Mouse (Mus musculus): ENCODE data around the gene Arsj. TPM values are rescaled to one million over a fixed set of nuclear protein-coding genes. Genes with fewer than 3 reads are reported as not detected.

The Arsj gene
- total RNA-seq (2022) = under 1 TPM; 0.27 to 0.49 (median 0.34) TPM

DNA sequence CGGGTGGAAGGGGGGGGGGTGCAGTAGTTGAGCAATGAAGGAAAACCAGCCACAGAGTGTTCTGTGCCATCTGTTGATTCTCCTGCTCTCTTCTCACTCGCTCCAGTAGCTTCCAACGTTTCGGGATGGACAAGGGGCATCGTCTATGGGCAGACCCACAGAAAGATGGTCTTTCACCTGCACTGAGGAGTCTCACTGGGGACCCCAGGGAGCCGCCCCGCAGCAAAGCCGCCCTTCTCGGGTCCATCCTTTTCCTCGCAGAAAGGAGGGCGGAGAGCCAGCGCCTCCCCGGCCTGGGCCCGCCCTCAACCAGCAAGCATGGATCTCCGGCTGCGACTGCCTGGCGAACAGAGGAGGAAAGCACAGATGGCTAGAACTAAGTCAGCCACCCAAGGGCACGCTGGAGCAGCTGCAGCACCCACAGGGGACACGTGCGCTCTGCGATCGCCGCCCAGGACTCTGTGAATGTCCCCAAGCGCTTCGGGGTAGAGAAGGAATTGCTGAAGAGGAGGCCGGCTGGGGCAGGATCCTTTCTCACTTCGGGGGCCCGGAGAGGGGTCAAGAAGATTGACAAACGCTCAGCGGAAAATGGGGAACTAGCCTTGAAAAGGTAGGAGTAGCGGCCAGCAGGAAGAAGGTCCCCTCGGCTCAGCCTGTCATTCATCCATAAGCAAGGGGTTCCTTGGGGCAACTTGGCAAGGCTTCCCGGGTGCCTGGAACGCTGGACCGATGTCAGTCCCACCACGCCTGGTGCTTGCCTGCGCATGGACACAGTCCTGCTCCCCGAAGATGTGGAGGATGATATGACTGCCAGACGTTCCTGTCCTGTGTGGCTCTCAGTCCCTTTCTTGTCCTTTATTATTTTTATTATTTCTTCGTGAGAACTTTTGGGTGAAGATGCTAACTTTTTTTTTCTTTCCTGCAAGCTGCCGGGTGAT, at the start of gene Arsj:
Arsj (plus strand) TSS at position 117 of the 938 bp plus-strand sequence.
- peak; percentile 45 for DNase-seq (ENCODE audit: low spot score)

- DNase-seq (ENCODE audit: low spot score) = no peak
Measured at GRCm38 (mm10) chr3:126324872-126325498, 38.5 kb upstream of the Arsj start.

- DNase-seq (ENCODE audit: low spot score) = peak; percentile 34
Measured at GRCm38 (mm10) chr3:126325891-126326627, 37.4 kb upstream of the Arsj start.

GRCm38 (mm10) chr3:126326628-126327325, 36.7 kb upstream of the Arsj start:
- no peak for DNase-seq (ENCODE audit: low spot score)

GRCm38 (mm10) chr3:126335329-126335728, 28.2 kb upstream of the Arsj start:
- DNase-seq (ENCODE audit: low spot score) = no peak

- DNase-seq (ENCODE audit: low spot score) = no peak
Measured at GRCm38 (mm10) chr3:126344745-126345144, 18.7 kb upstream of the Arsj start.

DNA sequence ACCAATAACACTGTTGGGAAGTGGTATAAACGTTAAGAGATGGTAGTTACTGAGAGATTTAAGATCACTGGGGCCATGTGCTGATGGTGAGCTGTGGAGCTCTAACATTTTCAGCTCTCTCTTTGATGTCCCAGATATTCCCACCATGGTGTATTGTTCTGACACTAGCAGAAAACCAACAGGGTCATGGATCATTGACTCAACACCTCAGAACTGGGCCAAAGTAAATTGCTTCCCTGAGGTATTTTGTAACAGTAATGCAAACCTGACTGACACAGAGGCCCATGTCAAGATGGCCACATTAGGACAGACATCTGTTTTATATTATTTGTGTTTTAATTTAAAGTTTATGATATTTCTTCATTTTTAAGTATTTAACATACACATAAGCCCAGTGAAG, 3.7 kb upstream of the Arsj start:
- DNase-seq (ENCODE audit: low spot score) = no peak

GRCm38 (mm10) chr3:126362392-126362791, 1.1 kb upstream of the Arsj start:
- DNase-seq (ENCODE audit: low spot score) = no peak

DNA sequence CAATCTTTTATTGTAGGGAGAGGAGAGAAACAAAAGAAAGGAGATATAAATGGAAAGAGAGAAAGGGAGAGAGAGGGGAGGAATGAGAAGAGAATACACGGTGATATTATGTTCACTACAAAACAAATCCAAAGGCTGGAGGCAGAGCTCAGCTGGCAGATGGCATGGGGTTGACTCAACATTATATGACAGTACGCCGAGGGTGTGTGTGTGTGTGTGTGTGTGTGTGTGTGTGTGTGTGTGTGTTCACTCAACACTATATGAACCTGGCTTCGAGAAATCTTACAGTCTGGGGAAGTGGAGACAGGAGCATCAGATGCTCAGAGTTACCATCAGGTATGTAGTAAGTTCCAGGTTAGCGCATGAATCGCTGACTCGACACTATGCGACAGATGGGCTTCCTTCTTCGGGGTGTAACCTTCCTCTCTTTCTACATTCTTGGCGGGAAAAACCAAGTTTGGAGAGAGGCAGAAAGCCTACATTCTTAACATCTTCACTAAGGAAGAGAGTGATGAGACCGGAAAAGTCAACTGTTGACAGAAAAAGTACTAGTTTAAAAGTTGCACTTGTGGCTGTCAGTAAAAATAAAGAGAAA, 456 bp upstream of the Arsj start:
- DNase-seq (ENCODE audit: low spot score) = no peak

DNA sequence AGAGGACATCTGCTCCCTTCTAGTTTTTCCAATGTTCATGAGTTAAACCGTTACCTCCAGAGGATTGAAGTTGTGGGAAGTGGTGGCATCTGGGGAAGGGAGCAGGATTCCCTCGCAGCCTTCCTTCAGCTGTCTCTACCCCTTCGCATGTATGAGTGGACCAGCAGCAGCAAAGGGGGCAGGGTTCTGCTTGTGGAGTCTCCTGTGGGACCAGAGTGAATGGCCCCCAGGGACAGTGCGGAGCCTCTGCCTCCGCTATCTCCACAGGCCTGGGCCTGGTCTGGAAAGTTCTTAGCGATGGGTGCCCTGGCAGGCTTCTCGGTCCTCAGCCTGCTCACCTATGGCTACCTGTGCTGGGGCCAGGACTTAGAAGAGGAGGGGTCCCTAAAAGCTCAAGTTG, 1.1 kb downstream of the Arsj start:
- DNase-seq (ENCODE audit: low spot score) = no peak

DNA sequence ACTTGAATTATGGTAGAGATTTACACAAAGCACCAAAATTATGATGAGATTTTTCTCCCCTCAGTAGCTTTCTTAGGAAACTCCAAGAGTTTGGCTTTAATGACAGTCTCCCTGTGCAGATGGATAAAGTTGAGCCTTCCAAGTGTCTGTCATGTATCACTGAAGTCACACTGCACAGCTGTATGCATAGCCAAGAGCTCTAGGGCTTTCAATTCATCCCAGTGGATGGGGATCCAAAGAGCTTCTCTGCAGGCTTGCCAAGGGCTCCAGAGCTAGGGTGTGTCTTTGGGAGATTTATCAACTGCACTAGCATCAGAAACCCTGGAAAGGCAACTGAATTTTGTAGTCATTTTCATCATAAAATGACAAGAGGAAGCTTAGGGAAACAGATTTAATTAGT, 7.1 kb downstream of the Arsj start:
- DNase-seq (ENCODE audit: low spot score) = peak; percentile 43

DNA sequence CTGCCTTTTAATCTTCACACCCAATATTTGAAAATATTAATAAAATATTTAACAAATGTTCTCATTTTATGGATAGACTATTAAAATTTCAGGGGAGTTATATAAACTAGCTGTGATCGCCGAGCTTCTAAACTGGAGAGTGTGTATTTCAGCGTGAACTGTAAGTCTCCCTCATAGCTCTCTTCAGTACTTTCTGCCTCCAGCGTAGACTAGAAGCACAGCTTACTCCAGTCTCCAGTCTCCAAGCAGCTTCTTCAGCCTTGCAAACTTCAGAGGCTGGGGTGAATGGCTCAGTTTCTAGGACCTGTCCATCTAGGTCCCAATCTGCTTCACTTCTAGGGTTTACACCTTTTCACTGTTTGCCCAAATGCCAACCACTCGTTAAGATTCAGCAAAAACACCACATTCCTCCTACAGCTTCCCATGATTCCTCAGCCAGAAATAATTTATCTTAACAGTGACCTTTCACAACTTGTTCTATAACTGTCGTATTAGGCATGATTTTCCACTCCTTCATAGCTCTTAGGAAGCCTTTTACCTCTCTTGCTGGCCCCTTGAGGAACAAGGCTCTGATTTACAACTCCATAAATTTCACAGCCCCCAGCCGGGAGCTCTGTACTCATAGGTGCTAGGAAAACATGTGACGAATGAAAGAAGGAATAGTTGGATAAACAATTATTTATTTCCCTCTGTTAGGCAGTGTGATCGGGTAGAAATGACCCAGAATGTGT, 9.5 kb downstream of the Arsj start:
- DNase-seq (ENCODE audit: low spot score) = no peak

DNA sequence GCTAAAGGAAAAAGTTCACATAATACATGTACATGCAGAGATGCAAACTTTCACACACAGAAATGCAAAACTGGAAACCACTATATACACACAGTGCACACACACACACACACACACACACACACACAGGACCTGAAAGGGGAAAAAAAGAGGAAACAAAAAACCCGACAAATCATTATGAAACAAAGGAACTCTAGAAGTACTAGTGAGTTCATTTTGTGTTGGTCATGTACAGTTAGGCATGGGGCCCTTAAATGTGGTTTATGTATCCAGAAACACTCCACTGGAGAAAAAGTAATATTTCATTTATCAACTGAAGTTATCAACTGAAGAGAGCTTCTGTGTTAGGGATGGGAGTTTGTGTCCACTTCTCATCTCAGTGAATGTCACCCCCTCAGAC, 10.2 kb downstream of the Arsj start:
- DNase-seq (ENCODE audit: low spot score) = no peak

- DNase-seq (ENCODE audit: low spot score) = no peak
Measured at GRCm38 (mm10) chr3:126379252-126379651, 15.8 kb downstream of the Arsj start.

GRCm38 (mm10) chr3:126379702-126380101, 16.2 kb downstream of the Arsj start:
- DNase-seq (ENCODE audit: low spot score) = peak; percentile 26

DNA sequence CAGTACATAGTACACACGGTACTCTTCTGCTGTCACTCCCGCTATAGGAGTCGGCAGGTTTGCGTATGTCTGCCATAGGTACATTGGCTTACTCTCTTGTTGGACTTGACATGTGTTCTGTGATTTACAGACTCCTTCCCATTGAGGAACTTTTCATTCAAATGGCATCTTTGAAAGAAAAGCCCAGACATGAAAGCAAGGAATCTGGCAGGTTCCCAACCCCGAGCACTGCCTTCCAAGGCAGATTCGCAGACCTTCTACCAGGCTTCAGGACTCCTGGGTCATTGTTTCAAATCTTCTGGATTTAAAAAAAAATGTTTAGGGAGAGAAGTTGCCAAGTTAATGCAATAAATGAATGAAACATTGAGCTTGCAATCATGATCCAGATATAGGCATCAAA, 19.8 kb downstream of the Arsj start:
- DNase-seq (ENCODE audit: low spot score) = no peak

DNA sequence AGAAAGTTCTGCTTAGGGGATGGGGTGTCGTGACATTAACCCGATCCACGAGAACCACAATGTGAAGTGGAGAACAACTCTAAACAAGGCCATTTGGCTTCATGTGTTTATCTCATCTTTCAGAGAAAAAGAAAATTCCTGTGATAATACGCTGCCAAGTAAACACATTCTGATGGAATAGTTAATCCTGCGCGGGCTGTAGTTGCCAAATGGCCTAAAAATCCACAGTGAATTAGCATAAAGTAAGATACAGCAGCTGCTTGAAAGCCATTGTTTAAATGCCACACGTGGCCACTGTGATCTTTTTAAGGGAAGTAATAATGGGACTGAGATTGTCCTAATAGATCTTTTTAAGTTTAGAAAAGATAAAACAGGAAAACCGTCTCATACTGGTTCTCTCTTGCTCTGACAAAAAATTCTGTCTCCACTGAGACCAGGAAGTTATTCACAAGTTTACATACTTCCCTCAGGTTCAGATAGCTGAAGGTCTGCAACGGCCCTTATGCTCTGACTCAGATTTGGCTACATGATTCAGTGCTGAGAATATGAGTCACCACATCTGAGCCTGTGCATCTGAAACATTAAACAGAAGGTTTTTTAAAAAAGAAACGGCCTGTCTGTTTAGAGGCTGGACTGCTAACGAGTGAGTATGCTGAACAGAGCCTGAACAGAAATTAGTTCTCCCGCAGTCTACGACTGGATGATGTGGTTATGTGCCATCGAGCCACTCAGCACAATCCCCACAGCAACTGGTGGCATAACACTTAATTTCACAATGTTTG, 21.4 kb downstream of the Arsj start:
- DNase-seq (ENCODE audit: low spot score) = no peak

- no peak for DNase-seq (ENCODE audit: low spot score)
Measured at GRCm38 (mm10) chr3:126397451-126397850, 34.0 kb downstream of the Arsj start.

GRCm38 (mm10) chr3:126397985-126398630, 34.6 kb downstream of the Arsj start:
- no peak for DNase-seq (ENCODE audit: low spot score)

Measured in heart, adult 8-10 months (tissue).